Comparison of ENCODE assay signal across 9 mouse cellular contexts in the genomic region with DNA sequence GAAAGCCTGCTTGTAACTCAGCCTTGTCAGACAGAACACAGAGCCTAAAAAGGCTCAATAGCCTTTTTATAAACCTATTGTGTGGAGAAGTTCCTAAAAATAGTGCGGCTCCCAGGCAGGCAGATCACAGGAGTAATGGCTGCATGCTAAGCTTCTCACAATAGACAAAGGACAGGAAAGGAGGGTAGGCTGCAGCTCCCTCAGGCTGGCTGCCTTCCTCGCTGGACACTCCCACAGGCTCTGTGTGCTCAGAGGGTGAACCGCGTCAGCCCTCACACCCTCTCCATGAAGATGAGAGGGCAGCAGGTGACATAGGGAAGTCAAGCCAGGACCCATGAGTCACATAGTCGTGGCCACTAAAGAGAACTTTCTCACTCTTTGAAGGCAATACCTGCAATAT. TPM values are rescaled to one million over a fixed set of nuclear protein-coding genes. Genes with fewer than 3 reads are reported as not detected.
DNase-seq lines count a peak whose midpoint lies in the region; ATAC-seq lines count a peak whose summit lies in the region.
"Had no signal": no experiment of that assay in that cellular context is flagged by ENCODE, and none has a peak within 500 bp of the region (broad histone marks: within the 10 kb centered on the region; RNA-seq: fewer than 3 reads in every experiment).

No protein-coding gene starts in this region.

- intact Hi-C loops in heart, postnatal 14 days (cut with DNase I) = loop anchor here (2.0 kb wide), 1 partner anchor 55 kb away; the partner anchor contains the start of gene Sipa1l2

- no peaks in the 10 kb centered on the region for H3K9me3 ChIP-seq in embryonic facial prominence, embryonic 10.5 days

- H3K4me3 ChIP-seq in embryonic facial prominence, embryonic 10.5 days = no peak overlapping the region
- H3K4me3 ChIP-seq in macrophage (ENCODE audit: inconsistent target) = no peak overlapping the region

- peak; percentile 74 for ATAC-seq in frontal cortex, adult (ENCODE audit: low TSS enrichment)

- peaks cover 35% of the 10 kb centered on the region; the same call in 1 of the 2 replicates for H3K79me2 ChIP-seq in macrophage (ENCODE audit: inconsistent target)

- H3K27ac ChIP-seq in embryonic facial prominence, embryonic 10.5 days (replicated peaks) = peak overlapping the region; percentile 72
- H3K27ac ChIP-seq in macrophage = peak overlapping the region; percentile 53

- 19% methylated on average over 5 of the region's 5 CpGs for WGBS in embryonic facial prominence, embryonic 10.5 days
- WGBS in macrophage (ENCODE audit: missing documents) = 79% methylated on average over 5 of the region's 5 CpGs

- DNase-seq in frontal cortex, adult 2 months (ENCODE audit: extremely low spot score in 1 of 2, low spot score in 1 of 2) = no peak
- DNase-seq in embryonic facial prominence, embryonic 10.5 days (ENCODE audit: low spot score) = no peak
- DNase-seq in heart, postnatal 14 days = peak; percentile 32 to 36
- DNase-seq in urinary bladder, postnatal 14 days (ENCODE audit: low spot score) = no peak
- DNase-seq in thymus, postnatal 4 days = no peak
- DNase-seq in adrenal gland, adult 18-20 months (ENCODE audit: low spot score in 2 of 2) = no peak
- DNase-seq: cerebellum, adult 11 months had no signal

- H3K4me1 ChIP-seq in embryonic facial prominence, embryonic 10.5 days = peaks cover 76% of the 10 kb centered on the region

- no peaks in the 10 kb centered on the region for H3K36me3 ChIP-seq in embryonic facial prominence, embryonic 10.5 days (replicated peaks)
- H3K36me3 ChIP-seq in macrophage (ENCODE audit: inconsistent target) = no peaks in the 10 kb centered on the region

- no peaks in the 10 kb centered on the region for H3K27me3 ChIP-seq in embryonic facial prominence, embryonic 10.5 days (replicated peaks; ENCODE audit: low read depth, poor library complexity, severe bottlenecking)

RNA-seq across cellular contexts. Expression of gene Sipa1l2, which starts 55.7 kb away (rescaled TPM):
- polyA plus RNA-seq in frontal cortex, adult 2 months (2012; rRNA removed) = 26.7 and 29.7 TPM in 2 replicates
- polyA plus RNA-seq in embryonic facial prominence, embryonic 10.5 days (2016; fragmentation: Nextera tagmentation; extraction: Ambion mirVana) = 12.7 and 14.8 TPM in 2 replicates
- total RNA-seq in heart, postnatal 14 days (2021) = 10 to 100 TPM; 46.6 to 48.3 TPM
- 100 to 1,000 TPM in 6 of 26 experiments, 10 to 100 TPM in 20; 35.9 to 288 (median 61.1) TPM for total RNA-seq in macrophage (2018; cell fraction: chromatin; rRNA removed)
- total RNA-seq in macrophage (2018; cell fraction: cytosol; rRNA removed) = 10 to 100 TPM in 16 of 26 experiments, 1 to 10 TPM in 10; 7.6 to 27.7 (median 12.0) TPM
- 100 to 1,000 TPM in 1 of 26 experiments, 10 to 100 TPM in 25; 16.0 to 103 (median 36.0) TPM for total RNA-seq in macrophage (2018; cell fraction: nucleus; rRNA removed)
- 7.2 to 21.6 TPM (median 7.7 TPM) in 3 replicates for polyA plus RNA-seq in macrophage (2018)
- 10 to 100 TPM; 34.3 to 48.1 TPM for total RNA-seq in adrenal gland, adult 18-20 months (2021)

Comparison
In these comparisons a context has a peak if more than half of its experiments do, and no peak if none do; other contexts are left out.
1. DNase-seq: peak in heart, postnatal 14 days (2 of 2); none in frontal cortex, adult 2 months (0 of 2), embryonic facial prominence, embryonic 10.5 days (single experiment), urinary bladder, postnatal 14 days (single experiment), thymus, postnatal 4 days (single experiment) and adrenal gland, adult 18-20 months (0 of 2).